In genomic region chr19:22222520-22222919, GRCm38 (mm10) we compare ENCODE assay signal across 24 mouse cellular contexts.
DNase-seq lines count a peak whose midpoint lies in the region; ATAC-seq and TF ChIP-seq lines count a peak whose summit lies in the region.
"Had no signal": no experiment of that assay in that cellular context is flagged by ENCODE, and none has a peak within 500 bp of the region (broad histone marks: within the 10 kb centered on the region; RNA-seq: fewer than 3 reads in every experiment).

No protein-coding gene starts in this region.

- H3K9me3 ChIP-seq in hindbrain, embryonic 11.5 days (ENCODE audit: control insufficient read depth, low read length): no peaks in the 10 kb centered on the region
- no peaks in the 10 kb centered on the region for H3K9me3 ChIP-seq in hindbrain, embryonic 10.5 days
- no peaks in the 10 kb centered on the region for H3K9me3 ChIP-seq in hindbrain, embryonic 13.5 days
- H3K9me3 ChIP-seq in midbrain, embryonic 14.5 days (ENCODE audit: control insufficient read depth, low read length): no peaks in the 10 kb centered on the region
- H3K9me3 ChIP-seq: G1E; liver, embryonic 13.5 days; megakaryocyte, embryonic 14.5 days had no signal

- intact Hi-C loops in left cerebral cortex, postnatal 10 days (cut with DNase I): no loop called here

- no peak overlapping the region for H3K9ac ChIP-seq in hindbrain, embryonic 11.5 days (ENCODE audit: low read depth, low read length)
- no peak overlapping the region; the same call in 1 of the 2 replicates for H3K9ac ChIP-seq in hindbrain, embryonic 13.5 days
- H3K9ac ChIP-seq in midbrain, embryonic 14.5 days (replicated peaks; ENCODE audit: low read length): no peak overlapping the region
- H3K9ac ChIP-seq: liver, embryonic 13.5 days; lung, embryonic 14.5 days had no signal

- no peaks in the 10 kb centered on the region for H3K36me3 ChIP-seq in hindbrain, embryonic 11.5 days (ENCODE audit: control insufficient read depth, insufficient read depth, low read length)
- no peaks in the 10 kb centered on the region for H3K36me3 ChIP-seq in hindbrain, embryonic 10.5 days
- H3K36me3 ChIP-seq in hindbrain, embryonic 13.5 days: no peaks in the 10 kb centered on the region
- H3K36me3 ChIP-seq in midbrain, embryonic 14.5 days (ENCODE audit: control insufficient read depth, insufficient read depth, low read length): no peaks in the 10 kb centered on the region
- H3K36me3 ChIP-seq: G1E; liver, embryonic 13.5 days had no signal

- no peak for TF ChIP-seq POLR2A in brain, embryonic 14.5 days (IDR thresholded peaks at IDR 0.05; ENCODE audit: borderline replicate concordance, extremely low read depth, insufficient read depth, insufficient read length, poor library complexity, severe bottlenecking)

- peak; percentile 6 for DNase-seq in hindbrain, embryonic 11.5 days (ENCODE audit: low spot score)
- no peak for DNase-seq in hindbrain, embryonic 10.5 days (ENCODE audit: low spot score)
- DNase-seq in brain, embryonic 14.5 days (ENCODE audit: low read depth): peak; percentile 60
- DNase-seq in midbrain, embryonic 14.5 days: peak; percentile 16
- no peak for DNase-seq in urinary bladder, adult 2 months (ENCODE audit: low spot score)
- DNase-seq in left cerebral cortex, postnatal 10 days (ENCODE audit: extremely low spot score in 1 of 2, low spot score in 2 of 2): no peak
- DNase-seq: B cell, adult 2 months; cerebellum, adult 18-20 months; cerebellum, postnatal 14 days; gastrocnemius, adult 2 months; heart, postnatal 36 days; kidney, adult 2 months; kidney, postnatal 25 days; liver, embryonic 13.5 days; lung, embryonic 14.5 days; lung, postnatal 36 days; right cerebral cortex, postnatal 25 days; spleen, adult 18-20 months had no signal

- no peak overlapping the region for H3K4me3 ChIP-seq in hindbrain, embryonic 11.5 days (ENCODE audit: low read depth, low read length)
- no peak overlapping the region for H3K4me3 ChIP-seq in hindbrain, embryonic 10.5 days
- no peak overlapping the region for H3K4me3 ChIP-seq in hindbrain, embryonic 13.5 days
- no peak overlapping the region for H3K4me3 ChIP-seq in midbrain, embryonic 14.5 days (replicated peaks; ENCODE audit: low read depth, low read length)
- H3K4me3 ChIP-seq: gastrocnemius, adult 2 months; liver, embryonic 13.5 days; megakaryocyte, embryonic 14.5 days had no signal

- no peak overlapping the region for H3K4me2 ChIP-seq in hindbrain, embryonic 11.5 days (replicated peaks; ENCODE audit: low read depth, low read length)
- no peak overlapping the region for H3K4me2 ChIP-seq in hindbrain, embryonic 13.5 days
- H3K4me2 ChIP-seq in midbrain, embryonic 14.5 days (ENCODE audit: low read length): no peak overlapping the region
- H3K4me2 ChIP-seq: liver, embryonic 13.5 days; lung, embryonic 14.5 days had no signal

- no peak overlapping the region for H3K27ac ChIP-seq in hindbrain, embryonic 11.5 days (ENCODE audit: low read depth, low read length)
- H3K27ac ChIP-seq in hindbrain, embryonic 10.5 days: no peak overlapping the region
- no peak overlapping the region for H3K27ac ChIP-seq in hindbrain, embryonic 13.5 days
- no peak overlapping the region for H3K27ac ChIP-seq in midbrain, embryonic 14.5 days (replicated peaks; ENCODE audit: low read depth, low read length)
- H3K27ac ChIP-seq: gastrocnemius, adult 2 months; liver, embryonic 13.5 days had no signal

- no peak for TF ChIP-seq CTCF in brain, embryonic 14.5 days (IDR thresholded peaks at IDR 0.05; ENCODE audit: borderline replicate concordance, extremely low read depth, insufficient read depth, insufficient read length)

- ATAC-seq in hindbrain, embryonic 11.5 days (ENCODE audit: low FRiP score): peak; percentile 88
- ATAC-seq in hindbrain, embryonic 13.5 days (ENCODE audit: low FRiP score): peak; percentile 57; the same call in 1 of the 2 replicates
- no peak; the same call in 1 of the 2 replicates for ATAC-seq in midbrain, embryonic 14.5 days (ENCODE audit: low FRiP score, low TSS enrichment)
- no peak for ATAC-seq in frontal cortex, adult (ENCODE audit: low TSS enrichment)
- ATAC-seq: Patski had no signal

- no peaks in the 10 kb centered on the region for H3K27me3 ChIP-seq in hindbrain, embryonic 11.5 days (ENCODE audit: control insufficient read depth, insufficient read depth, low read length)
- no peaks in the 10 kb centered on the region for H3K27me3 ChIP-seq in hindbrain, embryonic 10.5 days (ENCODE audit: insufficient read depth, poor library complexity, severe bottlenecking)
- no peaks in the 10 kb centered on the region for H3K27me3 ChIP-seq in hindbrain, embryonic 13.5 days
- no peaks in the 10 kb centered on the region for H3K27me3 ChIP-seq in midbrain, embryonic 14.5 days (ENCODE audit: control insufficient read depth, insufficient read depth, low read length)
- H3K27me3 ChIP-seq: CH12.LX; liver, embryonic 13.5 days; megakaryocyte, embryonic 14.5 days had no signal

- 61% methylated on average over 2 of the region's 2 CpGs for WGBS in hindbrain, embryonic 11.5 days
- WGBS in hindbrain, embryonic 10.5 days: 71% methylated on average over 2 of the region's 2 CpGs
- 35% methylated on average over 2 of the region's 2 CpGs for whole genome bisulfite sequencing in hindbrain, embryonic 13.5 days
- 27% methylated on average over 2 of the region's 2 CpGs for WGBS in midbrain, embryonic 14.5 days

- H3K4me1 ChIP-seq in hindbrain, embryonic 11.5 days (replicated peaks; ENCODE audit: control insufficient read depth, insufficient read depth, low read length): no peaks in the 10 kb centered on the region
- no peaks in the 10 kb centered on the region for H3K4me1 ChIP-seq in hindbrain, embryonic 10.5 days (replicated peaks)
- no peaks in the 10 kb centered on the region for H3K4me1 ChIP-seq in hindbrain, embryonic 13.5 days (replicated peaks)
- H3K4me1 ChIP-seq in midbrain, embryonic 14.5 days (ENCODE audit: control insufficient read depth, insufficient read depth, low read length): no peaks in the 10 kb centered on the region
- H3K4me1 ChIP-seq: liver, embryonic 13.5 days; megakaryocyte, embryonic 14.5 days had no signal

Comparison
In these comparisons a context has a peak if more than half of its experiments do, and no peak if none do; other contexts are left out.
1. DNase-seq: peak in hindbrain, embryonic 11.5 days (single experiment), brain, embryonic 14.5 days (single experiment) and midbrain, embryonic 14.5 days (single experiment); none in hindbrain, embryonic 10.5 days (single experiment), urinary bladder, adult 2 months (single experiment) and left cerebral cortex, postnatal 10 days (0 of 2).
2. ATAC-seq: peak in hindbrain, embryonic 11.5 days (single experiment) and hindbrain, embryonic 13.5 days (single experiment); none in midbrain, embryonic 14.5 days (single experiment) and frontal cortex, adult (single experiment).